Mouse (Mus musculus): ENCODE data around the gene Gnb3. TPM values are rescaled to one million over a fixed set of nuclear protein-coding genes. Genes with fewer than 3 reads are reported as not detected.

The Gnb3 gene
- under 1 TPM in 1 of 2 experiments, not detected in 1; 0.25 TPM for polyA plus RNA-seq (2017; shearing (Covaris generic))

DNA sequence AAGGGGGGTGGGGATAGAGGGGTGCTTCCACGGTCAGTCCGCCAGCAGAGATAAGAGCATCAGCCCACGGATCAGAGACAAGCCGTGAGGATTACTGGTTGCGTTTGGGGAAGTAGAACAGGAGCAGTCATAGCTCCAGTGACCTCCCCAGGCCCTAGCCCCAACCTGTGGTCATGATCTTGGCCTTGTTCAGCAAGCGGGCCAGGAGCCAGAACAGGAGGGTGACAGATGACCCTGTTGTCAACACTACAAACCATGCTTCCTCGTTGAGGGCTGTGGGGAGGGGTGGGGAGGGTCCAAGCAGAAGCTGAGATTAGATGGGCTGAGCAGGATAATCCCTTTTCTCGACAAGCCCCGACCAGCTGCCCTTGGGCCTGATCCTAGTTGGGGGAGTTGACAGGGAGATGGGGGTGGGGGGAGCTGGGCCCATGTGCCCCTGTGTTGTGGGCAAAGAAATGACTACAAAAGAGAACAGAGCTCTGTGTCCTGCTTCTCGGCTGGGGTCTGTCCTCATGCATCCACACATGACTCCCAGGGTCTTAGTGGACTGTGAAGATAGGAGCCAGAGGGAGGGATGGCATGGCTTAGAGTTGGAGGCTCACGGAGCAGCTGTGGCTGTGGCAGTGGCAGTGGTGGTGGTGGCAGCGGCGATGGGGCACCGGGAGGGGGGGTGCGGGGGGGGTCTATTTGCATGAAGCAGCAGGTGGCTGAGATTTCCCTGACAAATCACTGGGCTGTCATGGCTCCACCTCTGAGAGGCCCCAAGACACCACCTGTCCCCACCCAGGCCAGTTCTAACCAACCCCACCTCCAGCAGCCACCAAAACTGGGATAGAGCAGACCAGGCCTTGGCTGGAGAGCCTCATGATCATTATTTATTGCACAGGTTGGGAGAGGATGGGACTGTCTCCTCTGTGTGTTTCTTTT lies at the start of gene Gnb3:
TSS of gene Gnb3 (minus strand) at position 35 of the 927 bp plus-strand sequence.

DNA sequence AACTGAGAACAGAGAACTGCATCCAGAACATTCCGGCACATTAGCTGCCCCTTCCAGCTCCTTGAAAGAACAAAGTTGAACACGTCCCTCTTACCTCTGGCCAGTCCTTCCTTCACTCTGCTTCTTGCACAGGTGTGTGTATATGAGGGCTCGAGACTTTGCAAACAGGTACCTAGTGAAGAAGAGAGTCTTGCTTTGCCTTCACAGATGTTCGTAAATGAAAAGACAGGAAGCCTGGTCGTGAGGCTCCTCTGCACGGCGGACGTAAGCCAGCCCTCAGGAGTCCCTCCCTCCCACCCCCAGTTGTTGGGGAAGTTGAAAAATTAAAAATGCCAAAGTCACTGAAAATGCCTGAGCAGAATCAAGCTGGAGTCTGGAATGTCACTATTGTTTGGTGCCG lies 47.9 kb upstream of the Gnb3 start, which contains the start of gene Cd4:
TSS of gene Cd4 (minus strand) at position 236 of the 400 bp plus-strand sequence.

DNA sequence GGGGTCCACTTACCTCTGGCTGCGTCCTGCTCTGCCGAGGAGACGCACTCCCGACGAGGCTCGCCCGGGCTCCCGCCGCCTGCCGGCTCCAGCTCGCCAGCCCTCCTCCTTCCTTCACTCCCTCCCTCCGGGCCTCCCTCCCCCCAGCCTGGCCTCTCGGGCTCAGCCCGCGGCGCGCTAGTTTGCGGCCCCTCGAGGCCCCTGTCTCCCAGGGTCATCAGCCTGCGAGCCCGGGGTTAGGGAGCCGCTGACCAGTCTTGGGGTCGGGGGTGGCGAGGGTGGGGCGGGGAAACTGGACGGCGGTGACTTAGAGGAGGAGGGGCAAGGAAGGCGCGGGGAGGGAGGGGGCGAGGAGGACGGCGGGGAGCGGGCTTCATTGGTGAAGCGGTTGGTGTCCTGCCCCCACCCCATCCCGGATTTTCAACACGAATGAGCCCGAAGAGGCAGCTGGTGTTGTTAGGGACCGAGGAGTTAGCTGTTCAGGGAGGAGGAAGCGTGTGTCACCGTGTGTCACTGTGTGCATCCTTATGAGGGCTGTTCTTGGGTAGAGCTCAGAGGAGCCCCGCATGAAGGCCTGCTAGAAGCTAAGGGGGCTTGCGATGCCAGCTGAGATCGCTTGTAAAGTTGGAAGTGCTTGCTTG lies 23.7 kb upstream of the Gnb3 start, which contains the start of gene Gpr162:
TSS of gene Gpr162 (minus strand) at position 326 of the 641 bp plus-strand sequence.

DNA sequence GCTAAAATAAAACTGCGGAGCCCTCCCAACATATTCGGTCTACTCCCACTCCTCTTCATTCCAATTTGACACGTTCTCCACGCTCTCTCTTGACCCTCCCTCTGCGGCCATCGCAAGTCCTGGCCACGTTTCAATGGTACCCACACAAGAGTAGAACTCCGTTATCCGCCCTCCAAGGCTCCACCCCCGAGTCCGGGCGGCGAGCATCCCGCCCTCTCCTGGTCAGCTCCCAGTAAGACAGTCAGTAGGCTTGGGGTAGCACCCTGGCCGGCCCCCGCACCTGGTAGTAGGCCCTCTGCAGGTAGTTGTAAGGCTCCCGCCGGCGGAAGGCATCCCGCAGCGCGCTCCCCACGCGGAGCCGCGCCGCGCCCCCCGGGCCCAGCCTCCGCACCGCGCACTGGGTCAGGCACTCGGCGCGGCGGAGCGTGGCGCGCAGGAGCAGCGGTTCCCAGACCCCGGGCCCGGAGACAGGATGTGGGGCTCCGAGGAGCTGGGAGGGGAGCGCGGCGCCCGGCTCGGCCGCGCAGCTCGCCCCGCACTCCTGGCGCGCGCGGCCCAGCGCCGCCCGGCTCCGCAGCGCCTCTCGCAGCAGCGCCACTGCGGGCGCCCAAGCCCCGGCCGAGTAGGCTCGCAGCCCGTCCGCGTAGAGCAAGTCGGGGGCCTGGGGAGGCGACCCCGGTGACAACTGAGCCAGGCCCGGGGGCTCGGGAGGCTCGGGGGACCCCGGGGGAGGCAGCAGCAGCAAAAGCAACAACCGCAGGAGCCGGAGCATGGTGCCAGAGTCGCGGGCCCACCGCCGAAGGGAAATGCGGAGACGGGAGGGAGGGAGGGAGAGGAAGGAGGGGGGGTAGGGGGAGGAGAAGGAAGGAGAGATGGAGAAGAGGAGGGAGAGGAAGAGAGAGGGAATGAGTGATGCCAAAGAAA lies 17.1 kb upstream of the Gnb3 start, which contains the start of gene P3h3:
TSS of gene P3h3 (minus strand) at position 837 of the 924 bp plus-strand sequence.

DNA sequence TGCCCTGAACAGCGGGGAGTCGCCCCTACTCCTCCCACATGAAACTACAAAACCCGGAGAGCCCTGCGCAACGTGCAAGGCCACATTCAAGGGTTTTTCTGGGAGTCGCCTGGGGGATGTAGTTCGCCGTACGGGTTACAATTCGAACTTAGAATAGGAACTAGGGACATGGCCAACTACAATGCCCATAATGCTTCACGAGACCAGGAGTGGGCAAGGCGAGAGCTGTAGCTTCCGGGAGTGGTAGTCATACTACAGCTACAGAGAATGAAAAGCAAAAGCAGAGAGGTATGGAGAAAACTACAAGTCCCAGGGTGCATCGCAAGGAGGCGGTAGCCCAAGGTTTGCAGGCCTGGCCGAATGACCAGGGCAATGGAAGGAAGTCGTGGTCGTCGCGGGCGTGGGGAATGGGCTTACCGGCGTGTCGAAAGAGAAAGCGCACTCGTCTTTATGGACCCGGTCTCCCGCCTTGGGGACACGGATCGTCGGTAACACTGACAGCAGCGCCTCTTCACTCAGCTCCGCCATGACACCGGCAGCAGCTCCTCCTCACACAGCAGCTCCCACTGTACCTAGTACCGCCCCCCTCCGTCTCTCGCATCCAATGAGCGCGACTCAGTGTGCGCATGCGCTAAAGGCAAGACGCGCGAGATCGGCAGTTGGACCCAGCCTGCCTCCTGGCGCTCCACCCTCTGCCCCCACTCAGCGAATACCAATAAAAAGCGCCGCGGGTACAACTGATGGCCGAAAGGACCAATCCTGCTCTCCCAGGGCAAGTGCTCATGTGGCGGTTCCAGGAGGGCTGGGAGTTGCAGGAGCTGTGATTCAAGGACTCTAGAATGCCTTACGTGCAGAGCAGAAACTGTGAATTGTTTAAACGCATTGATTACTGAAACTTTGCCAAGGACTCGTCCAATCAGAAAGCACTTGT lies 10.9 kb downstream of the Gnb3 start, which contains the start of the genes Usp5 and Cdca3:
TSS of gene Usp5 (minus strand) at position 617 of the 931 bp plus-strand sequence.
TSS of gene Cdca3 (plus strand) at position 680 of the 931 bp plus-strand sequence.

DNA sequence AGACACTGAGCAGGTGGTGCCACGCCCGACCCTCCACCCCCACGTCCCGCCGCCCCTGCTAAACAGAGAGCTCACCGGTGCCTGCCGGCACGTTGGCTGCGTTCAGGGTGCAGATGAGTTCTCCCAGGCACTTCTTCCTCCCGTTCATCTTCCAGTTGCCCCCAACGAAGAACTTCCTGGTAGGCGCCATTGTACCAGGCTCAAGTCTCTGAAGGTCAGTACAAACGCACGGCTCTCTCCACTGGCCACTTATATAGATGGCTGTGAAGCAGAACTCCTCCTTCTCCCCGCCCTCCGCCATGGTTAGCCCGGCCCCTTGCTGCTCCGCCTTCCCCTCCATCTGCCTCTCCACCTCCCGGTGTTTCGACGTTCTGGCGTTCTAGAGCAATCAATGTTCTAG lies 26.1 kb downstream of the Gnb3 start, which contains the start of gene Tpi1:
TSS of gene Tpi1 (minus strand) at position 364 of the 400 bp plus-strand sequence.

DNA sequence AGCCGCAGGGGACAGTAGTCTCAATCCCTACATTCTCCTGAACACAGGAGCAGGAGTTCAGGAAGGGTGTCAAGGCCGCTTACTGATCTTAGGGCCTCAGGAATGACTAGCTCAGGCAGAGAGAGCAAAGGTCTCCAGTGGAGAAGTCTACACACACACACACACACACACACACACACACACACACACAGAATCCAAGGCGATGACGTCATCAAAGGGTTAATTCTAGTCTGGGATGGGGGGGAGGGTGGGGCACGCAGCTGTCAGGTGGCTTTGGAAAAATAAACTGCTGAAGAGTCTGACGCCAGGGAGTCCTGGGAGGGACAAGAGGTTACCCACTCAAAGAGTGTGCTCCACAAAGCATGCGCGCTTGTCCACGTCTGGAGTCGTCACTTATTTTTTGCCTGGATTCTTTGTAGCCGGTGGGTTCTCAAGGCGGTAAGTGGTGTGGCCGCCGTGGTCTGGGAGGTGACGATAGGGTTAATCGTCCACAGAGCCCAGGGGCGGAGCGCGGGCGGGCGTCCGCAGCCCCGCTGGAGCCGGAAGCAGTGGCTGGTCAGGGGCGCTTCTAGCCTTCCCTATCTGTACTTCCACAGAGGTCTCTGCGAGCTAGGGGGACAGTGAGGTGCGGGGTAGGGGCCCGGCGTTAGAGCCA lies 31.6 kb downstream of the Gnb3 start, which contains the start of gene Spsb2:
TSS of gene Spsb2 (plus strand) at position 304 of the 655 bp plus-strand sequence.

Other genes with a start within 250 kb of the Gnb3 start
- not detected for gene C1s2, start 204.2 kb downstream of the Gnb3 start, polyA plus RNA-seq (2017; shearing (Covaris generic))
- gene Lpcat3, start 177.2 kb downstream of the Gnb3 start, polyA plus RNA-seq (2017; shearing (Covaris generic)): 10 to 100 TPM; 51.5 to 80.2 TPM
- gene Emg1, start 128.1 kb downstream of the Gnb3 start, polyA plus RNA-seq (2017; shearing (Covaris generic)): 100 to 1,000 TPM; 250 to 341 TPM
- gene Phb2, start 127.9 kb downstream of the Gnb3 start, polyA plus RNA-seq (2017; shearing (Covaris generic)): 100 to 1,000 TPM; 199 to 262 TPM
- 100 to 1,000 TPM; 271 to 272 TPM for gene Ptpn6, start 101.6 kb downstream of the Gnb3 start, polyA plus RNA-seq (2017; shearing (Covaris generic))
- 100 to 1,000 TPM; 443 to 508 TPM for gene Grcc10, start 98.9 kb downstream of the Gnb3 start, polyA plus RNA-seq (2017; shearing (Covaris generic))
- gene Gm45234, start 84.3 kb downstream of the Gnb3 start, polyA plus RNA-seq (2017; shearing (Covaris generic)): not detected
- gene Atn1, start 83.8 kb downstream of the Gnb3 start, polyA plus RNA-seq (2017; shearing (Covaris generic)): 10 to 100 TPM in 1 of 2 experiments, 1 to 10 TPM in 1; 3.7 to 10.9 TPM
- gene Eno2, start 70.6 kb downstream of the Gnb3 start, polyA plus RNA-seq (2017; shearing (Covaris generic)): 1 to 10 TPM; 3.3 to 7.1 TPM
- 1 to 10 TPM in 1 of 2 experiments, not detected in 1; 2.7 TPM for gene Lrrc23, start 60.5 kb downstream of the Gnb3 start, polyA plus RNA-seq (2017; shearing (Covaris generic))
- gene Spsb2, start 31.6 kb downstream of the Gnb3 start, polyA plus RNA-seq (2017; shearing (Covaris generic)): 1 to 10 TPM; 2.1 to 9.7 TPM
- gene Tpi1, start 26.0 kb downstream of the Gnb3 start, polyA plus RNA-seq (2017; shearing (Covaris generic)): 100 to 1,000 TPM; 147 to 163 TPM
- 10 to 100 TPM; 71.4 to 93.4 TPM for gene Usp5, start 10.8 kb downstream of the Gnb3 start, polyA plus RNA-seq (2017; shearing (Covaris generic))
- gene Cdca3, start 10.7 kb downstream of the Gnb3 start, polyA plus RNA-seq (2017; shearing (Covaris generic)): 10 to 100 TPM; 22.6 to 23.4 TPM
- under 1 TPM; 0.09 to 0.49 TPM for gene P3h3, start 17.5 kb upstream of the Gnb3 start, polyA plus RNA-seq (2017; shearing (Covaris generic))
- gene Gpr162, start 23.7 kb upstream of the Gnb3 start, polyA plus RNA-seq (2017; shearing (Covaris generic)): under 1 TPM; 0.26 to 0.48 TPM
- gene Cd4, start 47.9 kb upstream of the Gnb3 start, polyA plus RNA-seq (2017; shearing (Covaris generic)): 100 to 1,000 TPM; 318 to 460 TPM
- gene Lag3, start 71.4 kb upstream of the Gnb3 start, polyA plus RNA-seq (2017; shearing (Covaris generic)): 10 to 100 TPM in 1 of 2 experiments, 1 to 10 TPM in 1; 7.9 to 13.9 TPM
- 10 to 100 TPM; 48.9 to 51.3 TPM for gene Ptms, start 79.8 kb upstream of the Gnb3 start, polyA plus RNA-seq (2017; shearing (Covaris generic))
- gene Mlf2, start 91.1 kb upstream of the Gnb3 start, polyA plus RNA-seq (2017; shearing (Covaris generic)): 100 to 1,000 TPM; 180 to 204 TPM
- gene Cops7a, start 125.3 kb upstream of the Gnb3 start, polyA plus RNA-seq (2017; shearing (Covaris generic)): 10 to 100 TPM; 63.1 to 67.0 TPM
- gene Pianp, start 156.4 kb upstream of the Gnb3 start, polyA plus RNA-seq (2017; shearing (Covaris generic)): under 1 TPM; 0.27 to 0.44 TPM
- gene Zfp384, start 168.9 kb upstream of the Gnb3 start, polyA plus RNA-seq (2017; shearing (Covaris generic)): 10 to 100 TPM; 61.9 to 62.5 TPM
- gene Ing4, start 199.5 kb upstream of the Gnb3 start, polyA plus RNA-seq (2017; shearing (Covaris generic)): 100 to 1,000 TPM in 1 of 2 experiments, 10 to 100 TPM in 1; 69.9 to 101 TPM
- 10 to 100 TPM; 11.4 to 13.3 TPM for gene Acrbp, start 209.4 kb upstream of the Gnb3 start, polyA plus RNA-seq (2017; shearing (Covaris generic))
- 10 to 100 TPM; 17.3 to 20.6 TPM for gene Lpar5, start 227.6 kb upstream of the Gnb3 start, polyA plus RNA-seq (2017; shearing (Covaris generic))